ENCODE assay signal across 10 mouse cellular contexts in genomic region chr9:8902277-8902676, GRCm38 (mm10). TPM values are rescaled to one million over a fixed set of nuclear protein-coding genes. Genes with fewer than 3 reads are reported as not detected.
DNase-seq lines count a peak whose midpoint lies in the region; ATAC-seq and TF ChIP-seq lines count a peak whose summit lies in the region.
"Had no signal": no experiment of that assay in that cellular context is flagged by ENCODE, and none has a peak within 500 bp of the region (broad histone marks: within the 10 kb centered on the region; RNA-seq: fewer than 3 reads in every experiment).

No protein-coding gene starts in this region.

- no peak for ATAC-seq in lung, embryonic 15.5 days (ENCODE audit: borderline replicate concordance, extremely low read depth, low FRiP score, low TSS enrichment)
- ATAC-seq in hindbrain, embryonic 16.5 days = no peak
- no peak for ATAC-seq in CD4-positive, CD25-positive, alpha-beta regulatory T cell, adult 4 months

- H3K9me3 ChIP-seq in heart, embryonic 10.5 days = no peaks in the 10 kb centered on the region
- H3K9me3 ChIP-seq in lung, embryonic 15.5 days = no peaks in the 10 kb centered on the region
- no peaks in the 10 kb centered on the region for H3K9me3 ChIP-seq in hindbrain, embryonic 16.5 days (ENCODE audit: control insufficient read depth, low read length)

- no peak for TF ChIP-seq POLR2A in heart, adult 2 months (IDR thresholded peaks at IDR 0.05; ENCODE audit: insufficient read depth, low read depth, low read length)
- no peak for TF ChIP-seq POLR2A in olfactory bulb, adult 2 months (IDR thresholded peaks at IDR 0.05; ENCODE audit: insufficient read depth, low read depth, low read length)

- peak overlapping the region; percentile 72 for H3K4me3 ChIP-seq in heart, embryonic 10.5 days
- no peak overlapping the region for H3K4me3 ChIP-seq in heart, adult 2 months
- peak overlapping the region; percentile 50 for H3K4me3 ChIP-seq in lung, embryonic 15.5 days
- H3K4me3 ChIP-seq in hindbrain, embryonic 16.5 days (ENCODE audit: low read length) = peak overlapping the region; percentile 69
- peak overlapping the region; percentile 76 for H3K4me3 ChIP-seq in olfactory bulb, adult 2 months (ENCODE audit: insufficient read depth, low read depth, low read length)

- H3K36me3 ChIP-seq in heart, embryonic 10.5 days = no peaks in the 10 kb centered on the region
- no peaks in the 10 kb centered on the region for H3K36me3 ChIP-seq in heart, adult 2 months (ENCODE audit: control insufficient read depth, insufficient read depth, low read length)
- H3K36me3 ChIP-seq in lung, embryonic 15.5 days = no peaks in the 10 kb centered on the region
- no peaks in the 10 kb centered on the region for H3K36me3 ChIP-seq in hindbrain, embryonic 16.5 days (ENCODE audit: control insufficient read depth, insufficient read depth, low read length)

- H3K4me1 ChIP-seq in heart, embryonic 10.5 days = peaks cover 25% of the 10 kb centered on the region
- no peaks in the 10 kb centered on the region for H3K4me1 ChIP-seq in heart, adult 2 months (ENCODE audit: control insufficient read depth, insufficient read depth, low read length)
- peaks cover 25% of the 10 kb centered on the region for H3K4me1 ChIP-seq in lung, embryonic 15.5 days
- H3K4me1 ChIP-seq in hindbrain, embryonic 16.5 days (ENCODE audit: control insufficient read depth, insufficient read depth, low read depth, low read length) = peaks cover 15% of the 10 kb centered on the region
- peaks cover 13% of the 10 kb centered on the region for H3K4me1 ChIP-seq in olfactory bulb, adult 2 months (ENCODE audit: control insufficient read depth, insufficient read depth, low read length)

- TF ChIP-seq CTCF in heart, adult 2 months (IDR thresholded peaks at IDR 0.05) = no peak
- no peak for TF ChIP-seq CTCF in olfactory bulb, adult 2 months (IDR thresholded peaks at IDR 0.05; ENCODE audit: insufficient read depth, low read depth, low read length)

- intact Hi-C loops in heart, adult 2 months (cut with DNase I) = no loop called here

- DNase-seq in heart, embryonic 10.5 days (ENCODE audit: low spot score) = no peak
- DNase-seq in heart, adult 2 months = no peak
- no peak for DNase-seq in lung, postnatal 4 days
- no peak for DNase-seq in liver
- DNase-seq: heart, adult 18-20 months had no signal

- no peak for TF ChIP-seq EP300 in heart, adult 2 months (IDR thresholded peaks at IDR 0.05; ENCODE audit: insufficient read depth, low read depth, low read length)

- H3K27me3 ChIP-seq in heart, embryonic 10.5 days (ENCODE audit: insufficient read depth, poor library complexity, severe bottlenecking) = peaks cover 52% of the 10 kb centered on the region
- H3K27me3 ChIP-seq in heart, adult 2 months (ENCODE audit: control insufficient read depth, insufficient read depth, low read length) = peaks cover 19% of the 10 kb centered on the region
- H3K27me3 ChIP-seq in lung, embryonic 15.5 days = peaks cover 50% of the 10 kb centered on the region
- H3K27me3 ChIP-seq in hindbrain, embryonic 16.5 days (replicated peaks; ENCODE audit: control insufficient read depth, insufficient read depth, low read length) = no peaks in the 10 kb centered on the region; the same call in 1 of the 2 replicates

- H3K27ac ChIP-seq in heart, embryonic 10.5 days = no peak overlapping the region
- no peak overlapping the region for H3K27ac ChIP-seq in heart, adult 2 months
- H3K27ac ChIP-seq in lung, embryonic 15.5 days = no peak overlapping the region
- no peak overlapping the region; the same call in 1 of the 2 replicates for H3K27ac ChIP-seq in hindbrain, embryonic 16.5 days (ENCODE audit: low read depth, low read length)
- H3K27ac ChIP-seq in olfactory bulb, adult 2 months (ENCODE audit: insufficient read depth, low read depth, low read length) = no peak overlapping the region

- H3K4me2 ChIP-seq in lung, embryonic 15.5 days = peak overlapping the region; percentile 93
- peak overlapping the region; percentile 86 for H3K4me2 ChIP-seq in hindbrain, embryonic 16.5 days (ENCODE audit: low read length)

- no peaks in the 10 kb centered on the region for H3K79me2 ChIP-seq in heart, adult 2 months (replicated peaks; ENCODE audit: control insufficient read depth, insufficient read depth, low read length)

- WGBS in heart, embryonic 10.5 days = 25% methylated on average over 3 of the region's 3 CpGs
- WGBS in heart, adult 2 months = 43% methylated on average over 3 of the region's 3 CpGs
- WGBS in lung, embryonic 15.5 days = 41% methylated on average over 3 of the region's 3 CpGs
- WGBS in hindbrain, embryonic 16.5 days = 32% methylated on average over 3 of the region's 3 CpGs
- WGBS in olfactory bulb, adult 2 months = 57% methylated on average over 3 of the region's 3 CpGs

- no peak overlapping the region for H3K9ac ChIP-seq in heart, adult 2 months (ENCODE audit: low read depth, low read length)
- H3K9ac ChIP-seq in lung, embryonic 15.5 days = no peak overlapping the region
- H3K9ac ChIP-seq in hindbrain, embryonic 16.5 days (ENCODE audit: low read depth, low read length) = peak overlapping the region; percentile 86

RNA-seq across cellular contexts. Expression of gene Pgr, which starts 2.6 kb away (rescaled TPM):
- polyA plus RNA-seq in heart, embryonic 10.5 days (2016; fragmentation: Nextera tagmentation; extraction: Ambion mirVana) = 0.02 and 0.14 TPM in 2 replicates
- under 1 TPM in 1 of 2 experiments, not detected in 1; 0.05 TPM for total RNA-seq in heart, adult 2 months (2021)
- 0.06 TPM in 1 of 2 replicates, not detected in the other for polyA plus RNA-seq in heart, adult 2 months (2012; rRNA removed)
- 0.29 and 0.38 TPM in 2 replicates for polyA plus RNA-seq in lung, embryonic 15.5 days (2015; fragmentation: Nextera tagmentation; extraction: Ambion mirVana)
- 4.2 TPM in 2 replicates for polyA plus RNA-seq in hindbrain, embryonic 16.5 days (2015; fragmentation: Nextera tagmentation; extraction: Ambion mirVana)
- polyA plus RNA-seq in olfactory bulb, adult 2 months (2012; ENCODE audit: insufficient read depth, insufficient read length, low replicate concordance, missing spikeins) = not detected in 2 replicates
- not detected for polyA plus RNA-seq in CD4-positive, CD25-positive, alpha-beta regulatory T cell, adult 4 months (2017; shearing (Covaris generic))
- total RNA-seq: heart, adult 18-20 months had no signal
- polyA plus RNA-seq: testis, adult 2 months had no signal
